Mouse (Mus musculus): Measurements from ENCODE around the gene Cpne2.

Cpne2 gene

GRCm38 (mm10) chr8:94535631-94536030 lies 2.8 kb downstream of the Cpne2 start:
- no peak for DNase-seq (ENCODE audit: low spot score in 2 of 2)

GRCm38 (mm10) chr8:94537456-94537855 lies 4.7 kb downstream of the Cpne2 start:
- DNase-seq (ENCODE audit: low spot score in 2 of 2), result no peak

- no peak for DNase-seq (ENCODE audit: low spot score in 2 of 2)
Measured at GRCm38 (mm10) chr8:94540025-94540424, 7.2 kb downstream of the Cpne2 start.

- no peak for DNase-seq (ENCODE audit: low spot score in 2 of 2)
Measured at GRCm38 (mm10) chr8:94540889-94541795, 8.4 kb downstream of the Cpne2 start.

- no peak for DNase-seq (ENCODE audit: low spot score in 2 of 2)
Measured at GRCm38 (mm10) chr8:94543981-94544380, 11.2 kb downstream of the Cpne2 start.

- DNase-seq (ENCODE audit: low spot score in 2 of 2), result no peak
Measured at GRCm38 (mm10) chr8:94549041-94549440, 16.3 kb downstream of the Cpne2 start.

- DNase-seq (ENCODE audit: low spot score in 2 of 2), result no peak
Measured at GRCm38 (mm10) chr8:94549482-94549881, 16.7 kb downstream of the Cpne2 start.

- DNase-seq (ENCODE audit: low spot score in 2 of 2), result no peak
Measured at GRCm38 (mm10) chr8:94549998-94550397, 17.2 kb downstream of the Cpne2 start.

GRCm38 (mm10) chr8:94551471-94552422 lies 19.0 kb downstream of the Cpne2 start:
- DNase-seq (ENCODE audit: low spot score in 2 of 2), result no peak

- no peak for DNase-seq (ENCODE audit: low spot score in 2 of 2)
Measured at GRCm38 (mm10) chr8:94552696-94553095, 19.9 kb downstream of the Cpne2 start.

- DNase-seq (ENCODE audit: low spot score in 2 of 2), result no peak
Measured at GRCm38 (mm10) chr8:94557281-94557680, 24.5 kb downstream of the Cpne2 start.

- no peak for DNase-seq (ENCODE audit: low spot score in 2 of 2)
Measured at GRCm38 (mm10) chr8:94561256-94561655, 28.5 kb downstream of the Cpne2 start.

GRCm38 (mm10) chr8:94564421-94564820 lies 31.6 kb downstream of the Cpne2 start:
- DNase-seq (ENCODE audit: low spot score in 2 of 2), result no peak

- no peak for DNase-seq (ENCODE audit: low spot score in 2 of 2)
Measured at GRCm38 (mm10) chr8:94566033-94566432, 33.2 kb downstream of the Cpne2 start.

- no peak for DNase-seq (ENCODE audit: low spot score in 2 of 2)
Measured at GRCm38 (mm10) chr8:94566446-94567158, 33.8 kb downstream of the Cpne2 start.

- no peak for DNase-seq (ENCODE audit: low spot score in 2 of 2)
Measured at GRCm38 (mm10) chr8:94567159-94567849, 34.5 kb downstream of the Cpne2 start.

- no peak for DNase-seq (ENCODE audit: low spot score in 2 of 2)
Measured at GRCm38 (mm10) chr8:94568098-94568497, 35.3 kb downstream of the Cpne2 start.

- DNase-seq (ENCODE audit: low spot score in 2 of 2), result no peak
Measured at GRCm38 (mm10) chr8:94569419-94569818, 36.6 kb downstream of the Cpne2 start.

- DNase-seq (ENCODE audit: low spot score in 2 of 2), result no peak
Measured at GRCm38 (mm10) chr8:94571896-94572295, 39.1 kb downstream of the Cpne2 start.

- DNase-seq (ENCODE audit: low spot score in 2 of 2), result no peak
Measured at GRCm38 (mm10) chr8:94574159-94574907, 41.5 kb downstream of the Cpne2 start.

Data from urinary bladder, postnatal 4 days (tissue).